Mouse (Mus musculus): ENCODE measurements at regions not wholly inside any gene's neighbourhood (a gene's known extent, or its start where the extent isn't known, plus 50 kb on each side); places are given as distances from the start of the nearest gene placed in this dataset.

GRCm38 (mm10) chr1:167163486-167163885, 121.6 kb downstream of the Uck2 start:
- Histone ChIP-seq H3K79me2 (replicated peaks; ENCODE audit: control insufficient read depth, insufficient read depth, low read length) (no peaks in the 10 kb centered on the region), H3K4me3 (no peak overlapping the region), H3K4me1 (ENCODE audit: control insufficient read depth, insufficient read depth, low read length) (no peaks in the 10 kb centered on the region; the same call in 1 of the 2 replicates), H3K27me3 (ENCODE audit: control insufficient read depth, insufficient read depth, low read length) (no peaks in the 10 kb centered on the region), H3K9ac (ENCODE audit: low read depth, low read length) (no peak overlapping the region), H3K27ac (no peak overlapping the region), H3K36me3 (ENCODE audit: control insufficient read depth, insufficient read depth, low read length) (no peaks in the 10 kb centered on the region)
- WGBS = 11% methylated on average over 3 of the region's 3 CpGs
- intact Hi-C loops (cut with DNase I) = no loop called here
- no peak for TF ChIP-seq EP300 (IDR thresholded peaks at IDR 0.05; ENCODE audit: insufficient read depth, low read depth, low read length)
- no peak for TF ChIP-seq POLR2A (IDR thresholded peaks at IDR 0.05; ENCODE audit: insufficient read depth, low read depth, low read length)
- no peak for TF ChIP-seq CTCF (IDR thresholded peaks at IDR 0.05)
- peak; percentile 21 to 30 for DNase-seq

- Histone ChIP-seq H3K4me1 (ENCODE audit: control insufficient read depth, insufficient read depth, low read length) (no peaks in the 10 kb centered on the region; the same call in 1 of the 2 replicates), H3K4me3 (no peak overlapping the region), H3K36me3 (ENCODE audit: control insufficient read depth, insufficient read depth, low read length) (no peaks in the 10 kb centered on the region), H3K79me2 (replicated peaks; ENCODE audit: control insufficient read depth, insufficient read depth, low read length) (no peaks in the 10 kb centered on the region), H3K27me3 (ENCODE audit: control insufficient read depth, insufficient read depth, low read length) (no peaks in the 10 kb centered on the region), H3K27ac (no peak overlapping the region), H3K9ac (ENCODE audit: low read depth, low read length) (no peak overlapping the region)
- TF ChIP-seq POLR2A (IDR thresholded peaks at IDR 0.05; ENCODE audit: insufficient read depth, low read depth, low read length) = no peak
- TF ChIP-seq CTCF (IDR thresholded peaks at IDR 0.05) = no peak
- TF ChIP-seq EP300 (IDR thresholded peaks at IDR 0.05; ENCODE audit: insufficient read depth, low read depth, low read length) = no peak
- DNase-seq = no peak
- intact Hi-C loops (cut with DNase I) = no loop called here
- WGBS = 85% methylated on average over 8 of the region's 8 CpGs
These were observed 122.6 kb downstream of the Uck2 start for GRCm38 (mm10) chr1:167162495-167162894.

GRCm38 (mm10) chr1:167159536-167159935, 125.6 kb downstream of the Uck2 start:
- intact Hi-C loops (cut with DNase I) = no loop called here
- no peaks in the 10 kb centered on the region for H3K36me3 ChIP-seq (ENCODE audit: control insufficient read depth, insufficient read depth, low read length)

GRCm38 (mm10) chr1:167152442-167152841, 132.7 kb downstream of the Uck2 start:
- no peaks in the 10 kb centered on the region for H3K79me2 ChIP-seq (replicated peaks; ENCODE audit: control insufficient read depth, insufficient read depth, low read length)
- H3K36me3 ChIP-seq (ENCODE audit: control insufficient read depth, insufficient read depth, low read length) = no peaks in the 10 kb centered on the region
- no peaks in the 10 kb centered on the region for H3K27me3 ChIP-seq (ENCODE audit: control insufficient read depth, insufficient read depth, low read length)
- H3K4me3 ChIP-seq = no peak overlapping the region
- WGBS = 50% methylated on average over 4 of the region's 4 CpGs
- TF ChIP-seq POLR2A (IDR thresholded peaks at IDR 0.05; ENCODE audit: insufficient read depth, low read depth, low read length) (no peak), EP300 (IDR thresholded peaks at IDR 0.05; ENCODE audit: insufficient read depth, low read depth, low read length) (no peak), CTCF (IDR thresholded peaks at IDR 0.05) (no peak)
- H3K4me1 ChIP-seq (ENCODE audit: control insufficient read depth, insufficient read depth, low read length) = no peaks in the 10 kb centered on the region
- intact Hi-C loops (cut with DNase I) = no loop called here
- H3K27ac ChIP-seq = no peak overlapping the region
- H3K9ac ChIP-seq (ENCODE audit: low read depth, low read length) = no peak overlapping the region
- no peak for DNase-seq

More at GRCm38 (mm10) chr1:167159536-167159935, 125.6 kb downstream of the Uck2 start:
- no peak for DNase-seq
- TF ChIP-seq CTCF (IDR thresholded peaks at IDR 0.05) = no peak
- no peak for TF ChIP-seq EP300 (IDR thresholded peaks at IDR 0.05; ENCODE audit: insufficient read depth, low read depth, low read length)
- TF ChIP-seq POLR2A (IDR thresholded peaks at IDR 0.05; ENCODE audit: insufficient read depth, low read depth, low read length) = no peak
- no peaks in the 10 kb centered on the region; the same call in 1 of the 2 replicates for H3K4me1 ChIP-seq (ENCODE audit: control insufficient read depth, insufficient read depth, low read length)
- no peaks in the 10 kb centered on the region for H3K27me3 ChIP-seq (ENCODE audit: control insufficient read depth, insufficient read depth, low read length)
- H3K4me3 ChIP-seq = no peak overlapping the region
- H3K27ac ChIP-seq = no peak overlapping the region
- no peak overlapping the region for H3K9ac ChIP-seq (ENCODE audit: low read depth, low read length)
- WGBS = 64% methylated on average over 1 of the region's 1 CpGs
- H3K79me2 ChIP-seq (replicated peaks; ENCODE audit: control insufficient read depth, insufficient read depth, low read length) = no peaks in the 10 kb centered on the region

- Histone ChIP-seq H3K4me1 (ENCODE audit: control insufficient read depth, insufficient read depth, low read length) (no peaks in the 10 kb centered on the region), H3K36me3 (ENCODE audit: control insufficient read depth, insufficient read depth, low read length) (no peaks in the 10 kb centered on the region), H3K27ac (no peak overlapping the region), H3K79me2 (replicated peaks; ENCODE audit: control insufficient read depth, insufficient read depth, low read length) (no peaks in the 10 kb centered on the region), H3K4me3 (no peak overlapping the region), H3K9ac (ENCODE audit: low read depth, low read length) (no peak overlapping the region), H3K27me3 (ENCODE audit: control insufficient read depth, insufficient read depth, low read length) (no peaks in the 10 kb centered on the region)
- no peak for DNase-seq
- intact Hi-C loops (cut with DNase I) = no loop called here
- TF ChIP-seq POLR2A (IDR thresholded peaks at IDR 0.05; ENCODE audit: insufficient read depth, low read depth, low read length) (no peak), CTCF (IDR thresholded peaks at IDR 0.05) (no peak), EP300 (IDR thresholded peaks at IDR 0.05; ENCODE audit: insufficient read depth, low read depth, low read length) (no peak)
- WGBS = 51% methylated on average over 3 of the region's 3 CpGs
These were observed 140.8 kb downstream of the Uck2 start for GRCm38 (mm10) chr1:167144335-167144734.

GRCm38 (mm10) chr1:167143797-167144196, 141.3 kb downstream of the Uck2 start:
- no peaks in the 10 kb centered on the region for H3K27me3 ChIP-seq (ENCODE audit: control insufficient read depth, insufficient read depth, low read length)
- H3K79me2 ChIP-seq (replicated peaks; ENCODE audit: control insufficient read depth, insufficient read depth, low read length) = no peaks in the 10 kb centered on the region
- no peak overlapping the region for H3K4me3 ChIP-seq
- no peaks in the 10 kb centered on the region for H3K4me1 ChIP-seq (ENCODE audit: control insufficient read depth, insufficient read depth, low read length)
- H3K27ac ChIP-seq = no peak overlapping the region
- DNase-seq = no peak
- TF ChIP-seq CTCF (IDR thresholded peaks at IDR 0.05) (no peak), POLR2A (IDR thresholded peaks at IDR 0.05; ENCODE audit: insufficient read depth, low read depth, low read length) (no peak), EP300 (IDR thresholded peaks at IDR 0.05; ENCODE audit: insufficient read depth, low read depth, low read length) (no peak)
- H3K9ac ChIP-seq (ENCODE audit: low read depth, low read length) = no peak overlapping the region
- intact Hi-C loops (cut with DNase I) = no loop called here
- WGBS = 79% methylated on average over 4 of the region's 4 CpGs
- H3K36me3 ChIP-seq (ENCODE audit: control insufficient read depth, insufficient read depth, low read length) = no peaks in the 10 kb centered on the region
